Mouse (Mus musculus): ENCODE measurements around the gene Capg.

- TF ChIP-seq GATA1 (IDR thresholded peaks at IDR 0.05; ENCODE audit: low read length): no peak
- no peak for TF ChIP-seq TAL1 (IDR thresholded peaks at IDR 0.05; ENCODE audit: low read length)
These were observed 8.9 kb downstream of the Capg start for GRCm38 (mm10) chr6:72553079-72553412.
